Mouse (Mus musculus) G1E (cell line): ENCODE measurements around the gene Olfr1370.

ENCODE experiments used
- CTCF ChIP-seq: IDR thresholded peaks from 2 replicates; pipeline ENCODE4 v1.5.1; 2012; ENCODE audit warnings: low read depth, low read length, inconsistent platforms, mixed read lengths
- GATA2 ChIP-seq: IDR thresholded peaks from 2 replicates; pipeline ENCODE4 v1.6.1; 2012; ENCODE audit warnings: low read depth, low read length, inconsistent platforms, borderline replicate concordance
- TAL1 ChIP-seq: conservative IDR thresholded peaks from 2 replicates; pipeline ENCODE4 v1.6.1; 2012; ENCODE audit warnings: low read depth, low read length, inconsistent platforms, mixed read lengths

DNA sequence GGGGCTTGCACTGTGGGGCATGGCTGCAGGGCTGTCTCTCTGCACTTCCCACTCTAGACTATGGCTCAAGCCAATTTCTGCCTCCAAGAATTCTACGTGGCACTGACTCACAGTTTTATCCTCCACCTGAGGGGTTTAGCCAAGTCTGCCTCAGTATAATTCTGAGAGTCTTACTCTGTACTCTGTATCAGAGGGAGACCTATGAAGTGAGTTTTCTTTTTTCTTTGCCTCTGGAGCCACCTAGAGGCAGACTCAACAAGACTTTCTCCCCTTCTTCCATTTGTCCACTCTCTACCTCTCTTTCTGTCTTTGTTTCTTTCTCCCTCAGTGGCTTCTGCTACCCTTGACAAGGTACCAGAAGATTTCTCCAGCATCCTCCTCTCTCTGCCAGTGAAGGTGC lies 24.6 kb downstream of the Olfr1370 start:
- TF ChIP-seq CTCF: no peak
- TF ChIP-seq TAL1: no peak
- TF ChIP-seq GATA2: no peak
